Mouse (Mus musculus) spleen, adult 2 months (tissue): ENCODE results near the gene Rnf144a. TPM values are rescaled to one million over a fixed set of nuclear protein-coding genes. Genes with fewer than 3 reads are reported as not detected.

Experiments used
- DNase-seq, 2 experiments: peaks; one replicate each; pipeline versions ENCODE4 v3.0.0 to v3.0.0-alpha.2; 2012 to 2021; ENCODE audit warnings: low spot score in 2 of 2, low read depth in 1 of 2
- H3K27ac ChIP-seq: fragments of 200-500 bp; 2 replicates; pipeline ENCODE4 v1.5.1; 2012; ENCODE audit warnings: low read length, inconsistent platforms; ENCODE audit not compliant: insufficient read depth
- H3K27me3 ChIP-seq: fragments of 200-500 bp; 2 replicates; pipeline ENCODE4 v1.6.1; 2012; ENCODE audit warnings: mild to moderate bottlenecking, moderate library complexity, low read length, inconsistent platforms; ENCODE audit not compliant: control insufficient read depth, insufficient read depth
- H3K36me3 ChIP-seq: fragments of 200-500 bp; 2 replicates; pipeline ENCODE4 v1.6.1; 2012; ENCODE audit warnings: mild to moderate bottlenecking, low read length, inconsistent platforms; ENCODE audit not compliant: control insufficient read depth, insufficient read depth
- H3K4me1 ChIP-seq: fragments of 200-500 bp; 2 replicates; pipeline ENCODE4 v1.6.1; 2011; ENCODE audit warnings: inconsistent platforms; ENCODE audit not compliant: control insufficient read depth, insufficient read depth, insufficient read length
- H3K4me3 ChIP-seq: fragments of 200-500 bp; 2 replicates; pipeline ENCODE4 v1.5.1; 2011; ENCODE audit warnings: mild to moderate bottlenecking, inconsistent platforms; ENCODE audit not compliant: insufficient read depth, insufficient read length; ENCODE audit errors: extremely low read depth
- CTCF ChIP-seq: fragments of 200-500 bp; IDR thresholded peaks from 2 replicates; pipeline ENCODE4 v1.5.1; 2011; ENCODE audit warnings: mild to moderate bottlenecking, inconsistent platforms; ENCODE audit not compliant: insufficient read depth, insufficient read length, insufficient replicate concordance; ENCODE audit errors: extremely low read depth
- POLR2A ChIP-seq: fragments of 200-500 bp; IDR thresholded peaks from 2 replicates; pipeline ENCODE4 v1.6.1; 2011; ENCODE audit warnings: low read depth, low read length, inconsistent platforms
- WGBS: fragments of 180-500 bp; shearing (Covaris S2); methylation state at CpG from one replicate; pipeline ENCODE4 v1.1.7; 2018; 5-methylcytosine and 5-hydroxymethylcytosine counted together
- polyA plus RNA-seq: library from polyadenylated mRNA; depleted of rRNA; stranded (reverse); fragments of >200 nt; gene quantifications from 2 replicates; pipeline ENCODE4 v1.2.3, GENCODE M21; 2012

Gene Rnf144a
- polyA plus RNA-seq, 1 experiment: 17.7 TPM

DNA sequence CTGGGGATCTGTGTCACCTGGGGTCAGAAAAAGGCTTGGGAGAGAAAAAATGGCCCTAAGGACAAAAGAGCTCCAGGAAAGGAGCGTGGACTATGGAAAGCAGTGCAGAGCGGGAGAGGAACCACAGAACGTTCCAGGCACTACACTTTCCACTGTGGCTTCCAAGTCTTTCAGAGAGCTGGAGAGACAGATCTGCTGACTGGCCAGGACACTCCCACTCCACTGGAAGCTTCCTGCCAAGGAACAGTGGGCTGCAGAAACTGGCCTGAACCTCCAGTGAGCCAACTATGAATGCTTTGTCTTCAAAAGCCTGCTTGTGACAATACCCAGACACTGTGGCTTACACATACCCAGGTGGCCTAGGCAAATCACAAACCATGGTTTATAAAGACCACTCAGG is 84.0 kb downstream of the Rnf144a start:
- no peak overlapping the region for H3K27ac ChIP-seq
- TF ChIP-seq CTCF (no peak), POLR2A (no peak)
- no peaks in the 10 kb centered on the region for H3K27me3 ChIP-seq
- H3K4me1 ChIP-seq: no peaks in the 10 kb centered on the region
- no peak overlapping the region for H3K4me3 ChIP-seq
- WGBS: 85% methylated on average over 3 of the region's 3 CpGs
- peaks cover 4% of the 10 kb centered on the region; the same call in 1 of the 2 replicates for H3K36me3 ChIP-seq
- DNase-seq: no peak

DNA sequence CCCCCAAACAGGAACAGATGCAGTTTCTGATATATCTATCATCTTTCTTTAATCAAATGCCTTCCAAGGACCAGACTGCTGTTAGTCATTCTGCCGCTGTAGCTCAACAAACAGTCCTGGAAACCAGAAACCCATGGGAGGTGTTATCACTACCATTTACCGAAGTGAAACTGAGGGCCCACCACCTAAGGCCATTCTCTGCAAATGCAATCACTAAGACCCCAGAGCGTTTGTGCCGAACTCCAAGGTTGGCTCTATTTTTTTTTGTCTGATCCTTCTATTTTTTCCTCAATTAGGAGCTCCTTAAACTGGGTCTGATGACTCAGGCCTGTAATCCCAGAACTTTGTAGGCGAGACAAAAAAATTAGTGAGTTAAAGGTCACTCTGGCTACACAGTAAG is 85.3 kb downstream of the Rnf144a start:
- WGBS: 91% methylated on average over 5 of the region's 5 CpGs
- no peak for DNase-seq
- peaks cover 5% of the 10 kb centered on the region; the same call in 1 of the 2 replicates for H3K36me3 ChIP-seq
- TF ChIP-seq POLR2A (no peak), CTCF (no peak)
- H3K4me3 ChIP-seq: no peak overlapping the region
- H3K4me1 ChIP-seq: no peaks in the 10 kb centered on the region
- no peaks in the 10 kb centered on the region for H3K27me3 ChIP-seq
- H3K27ac ChIP-seq: no peak overlapping the region

- Histone ChIP-seq H3K27ac (no peak overlapping the region), H3K27me3 (no peaks in the 10 kb centered on the region), H3K4me3 (no peak overlapping the region), H3K36me3 (peaks cover 5% of the 10 kb centered on the region; the same call in 1 of the 2 replicates), H3K4me1 (no peaks in the 10 kb centered on the region)
- TF ChIP-seq POLR2A: no peak
- TF ChIP-seq CTCF: no peak
- WGBS: 94% methylated on average over 6 of the region's 6 CpGs
- no peak for DNase-seq
These were observed 85.9 kb downstream of the Rnf144a start for GRCm38 (mm10) chr12:26329031-26329675.

- TF ChIP-seq CTCF: no peak
- TF ChIP-seq POLR2A: no peak
- WGBS: 92% methylated on average over 5 of the region's 5 CpGs
- no peaks in the 10 kb centered on the region for H3K27me3 ChIP-seq
These were observed 91.2 kb downstream of the Rnf144a start for GRCm38 (mm10) chr12:26323783-26324364.

DNA sequence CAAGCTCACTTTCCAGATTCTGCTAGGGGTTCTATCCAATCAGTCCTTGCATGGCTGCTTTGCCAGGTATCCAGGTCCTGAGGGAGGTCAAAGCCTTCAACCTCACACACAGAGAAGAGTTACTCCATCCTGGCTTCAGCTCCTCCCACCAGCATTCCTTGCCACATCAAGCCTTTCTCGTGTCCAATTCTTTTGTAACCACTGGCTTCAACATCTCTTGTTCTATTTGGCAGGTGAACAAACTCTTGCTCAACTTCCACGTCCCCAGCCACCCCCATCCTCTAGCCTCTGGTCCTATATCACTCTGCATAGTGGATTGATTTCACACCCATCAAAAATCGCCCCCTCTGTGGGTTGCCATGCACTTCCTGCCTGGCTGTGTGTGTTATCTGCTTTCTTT is 98.8 kb downstream of the Rnf144a start:
- H3K36me3 ChIP-seq: peaks cover 14% of the 10 kb centered on the region
- no peaks in the 10 kb centered on the region for H3K4me1 ChIP-seq
- H3K27me3 ChIP-seq: no peaks in the 10 kb centered on the region
- no peak overlapping the region for H3K4me3 ChIP-seq
- no peak for TF ChIP-seq CTCF
- no peak for TF ChIP-seq POLR2A
- DNase-seq: no peak
- no peak overlapping the region for H3K27ac ChIP-seq
- 59% methylated on average over 3 of the region's 3 CpGs for WGBS

More at GRCm38 (mm10) chr12:26323783-26324364, 91.2 kb downstream of the Rnf144a start:
- peaks cover 8% of the 10 kb centered on the region for H3K36me3 ChIP-seq
- no peaks in the 10 kb centered on the region for H3K4me1 ChIP-seq
- DNase-seq: no peak
- no peak overlapping the region for H3K27ac ChIP-seq
- no peak overlapping the region for H3K4me3 ChIP-seq

DNA sequence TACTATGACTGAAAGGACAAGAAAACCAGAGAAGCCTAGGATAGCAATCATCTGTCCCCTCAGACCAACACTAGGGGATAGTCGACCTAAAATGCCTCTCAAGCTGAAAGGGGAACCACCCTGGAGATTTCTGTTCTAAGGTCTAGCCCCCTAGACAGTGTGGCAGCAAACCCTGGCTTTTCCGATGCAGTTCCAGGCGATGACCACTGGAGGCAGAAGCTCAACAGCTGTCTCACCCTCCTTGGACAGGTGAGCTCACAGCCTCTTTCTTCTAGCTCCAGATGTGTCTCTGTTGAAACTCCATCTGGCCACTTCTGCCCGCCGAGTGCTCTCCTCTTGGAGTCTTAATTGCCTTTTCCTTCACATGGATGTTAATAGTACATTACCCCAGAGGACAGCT is 100.1 kb downstream of the Rnf144a start:
- Histone ChIP-seq H3K4me3 (no peak overlapping the region), H3K36me3 (peaks cover 11% of the 10 kb centered on the region), H3K4me1 (no peaks in the 10 kb centered on the region), H3K27ac (no peak overlapping the region), H3K27me3 (no peaks in the 10 kb centered on the region)
- TF ChIP-seq CTCF (peak; percentile 83; the same call in 1 of the 2 replicates), POLR2A (no peak)
- DNase-seq: peak; percentile 26 to 58
- 38% methylated on average over 5 of the region's 5 CpGs for WGBS

GRCm38 (mm10) chr12:26311548-26311947 is 103.5 kb downstream of the Rnf144a start:
- Histone ChIP-seq H3K27me3 (no peaks in the 10 kb centered on the region), H3K36me3 (peaks cover 7% of the 10 kb centered on the region), H3K27ac (no peak overlapping the region), H3K4me1 (no peaks in the 10 kb centered on the region), H3K4me3 (no peak overlapping the region)
- TF ChIP-seq CTCF (no peak), POLR2A (no peak)
- peak; percentile 29 to 31 for DNase-seq
